Mouse (Mus musculus): ENCODE data around the gene Lag3. TPM values are rescaled to one million over a fixed set of nuclear protein-coding genes. Genes with fewer than 3 reads are reported as not detected.
A peak's percentile ranks its signal among the peaks of the same experiment; 100 is the strongest.

Gene Lag3
- total RNA-seq (2021): 1 to 10 TPM; 1.2 to 2.1 TPM
- long read RNA-seq, partial matches to known transcripts: 0 of 3 reads
- long read RNA-seq, other reads (novel, unspliced or antisense): 0 of 3 reads

DNA sequence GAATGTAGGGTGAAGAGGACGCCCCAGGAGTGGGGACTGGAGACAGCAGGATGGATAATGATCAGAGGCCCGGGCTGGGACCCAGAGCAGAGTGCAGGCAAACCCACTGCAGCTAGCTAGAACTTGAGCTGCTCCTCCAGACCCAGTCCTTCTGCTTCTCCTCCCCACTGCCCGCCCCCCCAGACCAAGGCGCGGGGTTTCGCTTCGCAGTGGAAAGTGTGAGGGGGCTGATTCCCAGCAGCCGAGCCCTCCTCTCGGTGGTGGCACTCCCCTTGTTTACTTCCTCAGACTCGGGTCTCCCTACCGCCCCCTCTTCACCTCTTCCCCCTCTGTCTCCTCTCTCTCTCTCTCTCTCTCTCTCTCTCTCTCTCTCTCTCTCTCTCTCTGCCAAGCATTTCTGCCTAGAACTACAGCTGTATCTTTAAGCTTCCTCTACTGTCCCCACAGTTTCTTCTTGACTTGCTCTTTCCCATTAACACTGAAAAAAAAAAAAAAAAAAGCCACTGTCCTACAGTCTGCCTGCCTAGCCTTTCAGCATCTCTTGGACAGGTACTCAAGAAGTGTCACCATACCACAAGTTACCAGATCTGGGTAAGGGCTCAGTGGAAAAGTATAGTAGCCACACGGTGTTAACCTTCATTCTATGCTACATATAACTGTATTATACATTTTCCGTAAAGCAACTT is at the start of gene Lag3:
TSS of gene Lag3 (minus strand) at position 173 of the 686 bp plus-strand sequence.
- no peak for DNase-seq (ENCODE audit: low spot score in 2 of 2)

DNA sequence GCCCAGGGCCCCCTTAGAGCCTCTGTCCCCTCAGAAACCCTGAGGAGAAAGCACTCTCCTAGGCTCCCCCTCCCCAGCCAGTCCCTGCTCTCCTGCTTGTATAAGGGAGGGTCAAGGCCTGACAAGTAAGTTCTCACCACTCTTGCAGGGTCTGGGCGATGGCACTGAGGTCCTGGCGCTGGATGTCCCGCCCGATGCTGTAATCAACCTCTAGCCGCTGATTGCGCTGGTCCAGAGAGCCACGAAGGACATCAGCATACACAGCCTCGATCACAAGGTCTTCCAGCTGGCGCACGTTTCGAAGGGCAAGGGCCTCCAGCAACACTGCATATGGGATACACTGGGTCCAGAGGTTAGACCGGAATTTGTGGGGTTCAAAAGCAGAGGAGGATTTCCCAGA is 49.5 kb upstream of the Lag3 start:
- no peak for DNase-seq (ENCODE audit: low spot score in 2 of 2)

GRCm38 (mm10) chr6:124959960-124960359 is 48.5 kb upstream of the Lag3 start:
- DNase-seq (ENCODE audit: low spot score in 2 of 2): no peak

- DNase-seq (ENCODE audit: low spot score in 2 of 2): no peak
Observed at GRCm38 (mm10) chr6:124958127-124958526, 46.6 kb upstream of the Lag3 start.

- no peak for DNase-seq (ENCODE audit: low spot score in 2 of 2)
Observed at GRCm38 (mm10) chr6:124955212-124955611, 43.7 kb upstream of the Lag3 start.

GRCm38 (mm10) chr6:124953991-124954715 is 42.6 kb upstream of the Lag3 start:
- DNase-seq (ENCODE audit: low spot score in 2 of 2): no peak

DNA sequence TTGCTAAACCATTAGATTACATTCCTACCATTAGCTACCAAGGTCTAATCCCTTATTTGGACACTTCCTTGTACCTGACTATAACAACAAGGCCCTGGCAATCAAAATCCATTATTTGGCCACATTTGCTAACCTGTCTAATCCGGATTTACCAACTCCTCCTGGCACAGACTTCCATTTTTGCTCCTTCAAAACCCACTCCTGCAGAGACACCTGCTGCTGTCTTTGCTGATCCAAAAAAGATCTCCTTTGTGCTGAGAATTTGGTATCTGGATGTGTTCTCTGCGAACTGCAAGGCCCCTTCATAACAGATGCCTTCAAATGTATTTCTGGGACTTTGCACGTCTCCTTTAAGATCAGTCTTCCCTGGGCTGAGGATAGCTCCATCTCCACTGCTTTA is 32.0 kb upstream of the Lag3 start:
- no peak for DNase-seq (ENCODE audit: low spot score in 2 of 2)

DNA sequence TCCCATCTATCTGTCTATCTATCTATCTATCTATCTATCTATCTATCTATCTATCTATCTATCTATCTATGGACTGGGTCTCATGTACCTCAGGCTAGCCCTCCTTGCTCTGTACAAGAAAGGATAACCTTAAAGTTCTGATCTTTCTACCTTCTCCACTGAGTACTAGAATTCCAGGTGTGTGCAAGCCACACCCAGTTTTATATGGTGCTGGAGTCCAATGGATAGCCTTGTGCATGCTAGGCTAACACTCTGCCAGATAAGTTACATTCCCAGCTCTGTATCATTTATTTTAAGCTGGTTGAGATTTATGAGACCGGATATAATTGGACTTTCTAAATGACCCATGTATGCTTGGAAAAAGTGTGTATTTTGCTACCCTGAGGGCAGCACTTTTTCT is 30.2 kb upstream of the Lag3 start:
- DNase-seq (ENCODE audit: low spot score in 2 of 2): no peak

DNA sequence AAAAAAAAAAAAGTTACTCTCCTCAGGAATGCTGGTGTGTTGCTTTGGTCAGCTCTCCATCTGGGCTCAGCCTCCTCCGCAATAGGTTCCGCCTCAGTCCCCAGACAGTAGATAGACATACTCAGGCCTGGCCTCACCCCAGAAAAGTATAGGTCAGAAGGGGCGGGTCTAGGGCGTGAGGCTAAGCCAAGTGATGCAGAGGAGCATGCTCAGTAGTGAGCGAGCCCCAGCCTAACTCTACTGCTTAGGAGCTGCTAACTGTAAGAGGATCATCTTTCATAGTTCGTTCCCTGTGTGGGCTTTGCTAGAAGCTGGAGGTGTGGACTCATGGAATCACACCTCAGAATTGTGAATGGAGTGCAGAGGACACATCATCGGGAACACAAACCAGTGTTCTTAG is 27.0 kb upstream of the Lag3 start:
- DNase-seq (ENCODE audit: low spot score in 2 of 2): no peak

GRCm38 (mm10) chr6:124937493-124937892 is 26.0 kb upstream of the Lag3 start:
- no peak for DNase-seq (ENCODE audit: low spot score in 2 of 2)

GRCm38 (mm10) chr6:124936681-124937080 is 25.2 kb upstream of the Lag3 start:
- no peak for DNase-seq (ENCODE audit: low spot score in 2 of 2)

GRCm38 (mm10) chr6:124934670-124935069 is 23.2 kb upstream of the Lag3 start:
- DNase-seq (ENCODE audit: low spot score in 2 of 2): no peak

DNA sequence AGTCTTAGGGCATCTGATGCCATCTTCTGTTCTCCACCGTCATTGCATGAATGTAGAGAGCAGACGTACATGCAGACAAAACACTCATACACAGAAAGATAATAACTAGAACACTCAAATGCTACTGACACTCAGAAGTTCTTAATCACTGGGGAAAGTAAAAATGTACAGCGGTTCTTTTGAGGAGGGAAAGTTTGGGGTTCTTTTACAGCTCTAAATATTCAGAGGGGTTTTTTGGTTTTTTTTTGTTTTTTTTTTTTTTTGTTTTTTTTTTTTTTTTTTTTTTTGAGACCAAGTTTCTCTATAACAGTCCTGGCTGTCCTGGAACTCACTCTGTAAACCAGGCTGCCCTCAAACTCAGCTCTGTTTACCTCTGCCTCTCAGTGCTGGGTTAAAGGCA is 21.6 kb upstream of the Lag3 start:
- DNase-seq (ENCODE audit: low spot score in 2 of 2): no peak

DNA sequence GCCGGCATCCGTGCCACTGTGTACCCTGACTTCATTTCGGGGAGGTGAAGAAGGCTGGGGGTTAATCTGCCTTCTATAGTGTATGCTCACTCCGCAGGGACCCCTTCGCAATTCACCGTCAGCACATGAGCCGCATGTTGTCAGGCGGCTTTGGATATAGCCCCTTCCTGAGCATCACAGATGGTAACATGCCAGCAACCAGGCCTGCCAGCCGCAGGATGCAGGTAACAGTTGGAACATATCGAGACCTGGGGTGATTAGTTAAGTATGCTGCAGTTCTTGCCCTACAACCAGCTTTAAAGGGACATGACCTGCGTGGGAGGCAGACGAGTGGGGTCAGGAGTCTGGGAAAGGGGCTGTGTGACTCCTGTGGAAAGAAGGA is 20.8 kb upstream of the Lag3 start:
- DNase-seq (ENCODE audit: low spot score in 2 of 2): no peak

DNA sequence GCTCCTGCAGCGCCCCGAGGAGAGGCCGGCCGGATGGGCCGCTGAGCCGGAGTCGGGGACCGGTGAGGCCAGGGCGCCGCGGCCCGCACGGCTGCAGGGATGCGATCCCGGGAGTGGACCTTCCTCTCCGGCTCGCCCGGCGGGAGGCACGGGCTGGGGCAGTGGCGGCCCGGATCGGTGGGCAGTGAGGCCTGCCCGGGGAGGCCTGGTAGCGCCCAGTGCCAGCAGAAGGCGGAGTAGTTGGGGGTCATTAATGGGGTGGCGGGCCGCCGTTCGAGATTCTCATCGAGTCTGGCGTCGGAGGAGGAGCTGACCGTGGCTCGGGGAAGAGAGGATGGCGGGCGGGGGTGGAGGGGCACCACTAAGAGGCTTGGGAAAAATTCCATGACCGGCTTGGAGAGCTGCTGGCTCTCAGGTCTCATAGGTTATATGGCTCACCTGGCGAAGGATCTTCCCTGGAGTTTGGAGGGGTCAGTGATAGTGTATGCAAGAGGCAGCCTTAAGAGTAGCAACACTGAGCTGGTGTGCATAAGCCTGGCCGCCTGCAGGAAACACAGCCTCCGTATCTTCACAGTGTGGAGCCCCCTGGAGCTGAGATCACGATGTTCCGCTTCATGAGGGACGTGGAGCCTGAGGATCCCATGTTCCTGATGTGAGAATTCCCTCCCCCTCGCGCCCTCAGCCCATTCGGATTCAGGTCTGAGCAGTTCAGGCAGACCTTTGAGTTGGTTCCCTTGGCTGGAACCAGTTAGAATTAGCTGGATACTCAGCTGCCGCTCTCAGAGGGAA is 20.2 kb upstream of the Lag3 start:
- peak; percentile 61 to 70 for DNase-seq (ENCODE audit: low spot score in 2 of 2)

- DNase-seq (ENCODE audit: low spot score in 2 of 2): peak; percentile 98 to 99
Observed at GRCm38 (mm10) chr6:124930754-124931524, 19.4 kb upstream of the Lag3 start, which contains the start of gene Mlf2. Gene Mlf2 (plus strand): TSS chr6:124931386.

GRCm38 (mm10) chr6:124930231-124930630 is 18.7 kb upstream of the Lag3 start:
- DNase-seq (ENCODE audit: low spot score in 2 of 2): no peak

- DNase-seq (ENCODE audit: low spot score in 2 of 2): no peak
Observed at GRCm38 (mm10) chr6:124925941-124926340, 14.4 kb upstream of the Lag3 start.

DNA sequence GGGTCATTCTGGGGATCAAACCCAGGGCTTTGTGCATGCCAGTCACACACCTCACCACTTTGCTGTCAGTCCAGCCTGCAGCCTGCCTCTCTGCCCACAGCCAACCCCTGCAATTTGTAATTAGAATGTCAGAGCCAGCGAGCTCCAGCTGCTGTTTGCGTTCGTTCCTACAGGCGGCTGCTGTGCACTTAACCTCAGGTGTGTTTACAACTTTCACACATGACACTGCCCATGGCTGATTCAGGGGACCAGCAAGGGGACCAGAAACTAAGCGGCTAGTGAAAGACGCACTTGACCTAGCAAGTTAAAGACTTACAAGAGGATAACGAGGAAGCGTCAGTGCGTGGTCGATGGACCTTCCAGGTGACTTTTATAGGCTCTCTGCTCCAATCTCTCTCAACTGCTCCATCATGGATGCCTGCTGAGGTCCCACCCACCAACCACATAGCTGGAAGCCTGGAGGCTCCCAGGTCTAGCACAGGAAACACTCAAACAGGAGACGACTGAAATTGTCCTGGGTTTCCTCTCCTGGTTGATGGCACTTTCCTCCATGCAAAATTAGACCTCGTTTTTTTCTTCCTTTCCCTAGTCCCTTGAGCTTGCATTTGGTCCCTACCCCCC is 13.8 kb upstream of the Lag3 start:
- no peak for DNase-seq (ENCODE audit: low spot score in 2 of 2)

GRCm38 (mm10) chr6:124921539-124921938 is 10.0 kb upstream of the Lag3 start:
- DNase-seq (ENCODE audit: low spot score in 2 of 2): no peak

All from layer of hippocampus, postnatal 10 days (tissue).